In genomic region chr17:30458301-30458700, GRCm38 (mm10) we compare ENCODE assay signal across 11 mouse cellular contexts.
DNase-seq lines count a peak whose midpoint lies in the region; ATAC-seq and TF ChIP-seq lines count a peak whose summit lies in the region.
"Had no signal": no experiment of that assay in that cellular context is flagged by ENCODE, and none has a peak within 500 bp of the region (broad histone marks: within the 10 kb centered on the region; RNA-seq: fewer than 3 reads in every experiment).

No protein-coding gene starts in this region.

- DNase-seq in heart, postnatal 25 days (ENCODE audit: low spot score): no peak
- peak; percentile 69 for DNase-seq in liver, adult 2 months (ENCODE audit: extremely low read depth, low read depth, low spot score)
- peak; percentile 72 for DNase-seq in gonadal fat pad, adult 2 months (ENCODE audit: low read depth)
- DNase-seq in lung, postnatal 4 days: peak; percentile 63 to 83
- DNase-seq: cerebellum, adult 8-10 months; thymus, postnatal 25 days had no signal

- no peaks in the 10 kb centered on the region; the same call in 1 of the 2 replicates for H3K79me2 ChIP-seq in liver, adult 2 months (ENCODE audit: control insufficient read depth, insufficient read depth, low read length)

- 55% methylated on average over 3 of the region's 3 CpGs for WGBS in heart, embryonic 13.5 days
- 68% methylated on average over 3 of the region's 3 CpGs for WGBS in liver, adult 2 months
- WGBS in liver, embryonic 12.5 days (ENCODE audit: insufficient replicate concordance): 69% methylated on average over 3 of the region's 3 CpGs
- 67% methylated on average over 3 of the region's 3 CpGs for WGBS in hindbrain, embryonic 16.5 days

- peak overlapping the region; percentile 36 for H3K27ac ChIP-seq in heart, embryonic 13.5 days (replicated peaks)
- no peak overlapping the region for H3K27ac ChIP-seq in liver, adult 2 months (replicated peaks; ENCODE audit: insufficient read depth, low read depth, low read length)
- no peak overlapping the region for H3K27ac ChIP-seq in liver, embryonic 12.5 days
- no peak overlapping the region for H3K27ac ChIP-seq in hindbrain, embryonic 16.5 days (ENCODE audit: low read depth, low read length)
- H3K27ac ChIP-seq: limb, embryonic 10.5 days had no signal

- no peak overlapping the region for H3K4me3 ChIP-seq in heart, embryonic 13.5 days
- no peak overlapping the region for H3K4me3 ChIP-seq in liver, adult 2 months (ENCODE audit: insufficient read depth, low read depth, low read length)
- no peak overlapping the region for H3K4me3 ChIP-seq in liver, embryonic 12.5 days
- H3K4me3 ChIP-seq in hindbrain, embryonic 16.5 days (ENCODE audit: low read length): no peak overlapping the region
- H3K4me3 ChIP-seq: limb, embryonic 10.5 days had no signal

- H3K4me2 ChIP-seq in heart, embryonic 13.5 days: no peak overlapping the region
- no peak overlapping the region for H3K4me2 ChIP-seq in liver, embryonic 12.5 days
- no peak overlapping the region for H3K4me2 ChIP-seq in hindbrain, embryonic 16.5 days (ENCODE audit: low read length)

- intact Hi-C loops in heart, postnatal 25 days (cut with DNase I): loop anchor here (10.0 kb wide), 1 partner anchor 574 kb away; no protein-coding TSS in a partner anchor

- peak overlapping the region; percentile 34; the same call in 1 of the 2 replicates for H3K9ac ChIP-seq in heart, embryonic 13.5 days
- H3K9ac ChIP-seq in liver, adult 2 months (ENCODE audit: low read depth, low read length): no peak overlapping the region
- H3K9ac ChIP-seq in liver, embryonic 12.5 days: no peak overlapping the region
- H3K9ac ChIP-seq in hindbrain, embryonic 16.5 days (ENCODE audit: low read depth, low read length): no peak overlapping the region

- no peaks in the 10 kb centered on the region for H3K9me3 ChIP-seq in heart, embryonic 13.5 days
- no peaks in the 10 kb centered on the region for H3K9me3 ChIP-seq in liver, embryonic 12.5 days (replicated peaks)
- no peaks in the 10 kb centered on the region for H3K9me3 ChIP-seq in hindbrain, embryonic 16.5 days (ENCODE audit: control insufficient read depth, low read length)
- H3K9me3 ChIP-seq: limb, embryonic 10.5 days had no signal

- no peak for TF ChIP-seq CTCF in liver, adult 2 months (IDR thresholded peaks at IDR 0.05; ENCODE audit: low read depth, low read length)

- H3K4me1 ChIP-seq in heart, embryonic 13.5 days: peaks cover 36% of the 10 kb centered on the region
- H3K4me1 ChIP-seq in liver, adult 2 months (ENCODE audit: control insufficient read depth, insufficient read depth, low read length): no peaks in the 10 kb centered on the region
- H3K4me1 ChIP-seq in liver, embryonic 12.5 days: no peaks in the 10 kb centered on the region
- H3K4me1 ChIP-seq in hindbrain, embryonic 16.5 days (ENCODE audit: control insufficient read depth, insufficient read depth, low read depth, low read length): peaks cover 24% of the 10 kb centered on the region

- H3K36me3 ChIP-seq in heart, embryonic 13.5 days: no peaks in the 10 kb centered on the region
- H3K36me3 ChIP-seq in liver, adult 2 months (ENCODE audit: control insufficient read depth, insufficient read depth, low read length): no peaks in the 10 kb centered on the region
- no peaks in the 10 kb centered on the region for H3K36me3 ChIP-seq in liver, embryonic 12.5 days
- no peaks in the 10 kb centered on the region for H3K36me3 ChIP-seq in hindbrain, embryonic 16.5 days (ENCODE audit: control insufficient read depth, insufficient read depth, low read length)
- H3K36me3 ChIP-seq: limb, embryonic 10.5 days had no signal

- no peak for ATAC-seq in heart, embryonic 13.5 days (ENCODE audit: extremely low read depth, insufficient number of reproducible peaks, low FRiP score, low TSS enrichment)
- no peak for ATAC-seq in liver, embryonic 12.5 days
- no peak for ATAC-seq in activated CD4-positive, CD25-positive, alpha-beta regulatory T cell, adult 4 months
- no peak for ATAC-seq in hindbrain, embryonic 16.5 days

- H3K27me3 ChIP-seq in heart, embryonic 13.5 days (replicated peaks): no peaks in the 10 kb centered on the region
- no peaks in the 10 kb centered on the region for H3K27me3 ChIP-seq in liver, adult 2 months (ENCODE audit: control insufficient read depth, insufficient read depth, low read length)
- no peaks in the 10 kb centered on the region for H3K27me3 ChIP-seq in liver, embryonic 12.5 days (replicated peaks)
- H3K27me3 ChIP-seq in hindbrain, embryonic 16.5 days (replicated peaks; ENCODE audit: control insufficient read depth, insufficient read depth, low read length): no peaks in the 10 kb centered on the region

- TF ChIP-seq POLR2A in liver, adult 2 months (IDR thresholded peaks at IDR 0.05; ENCODE audit: extremely low read depth, insufficient read depth, low read length): no peak
